In the genomic region with DNA sequence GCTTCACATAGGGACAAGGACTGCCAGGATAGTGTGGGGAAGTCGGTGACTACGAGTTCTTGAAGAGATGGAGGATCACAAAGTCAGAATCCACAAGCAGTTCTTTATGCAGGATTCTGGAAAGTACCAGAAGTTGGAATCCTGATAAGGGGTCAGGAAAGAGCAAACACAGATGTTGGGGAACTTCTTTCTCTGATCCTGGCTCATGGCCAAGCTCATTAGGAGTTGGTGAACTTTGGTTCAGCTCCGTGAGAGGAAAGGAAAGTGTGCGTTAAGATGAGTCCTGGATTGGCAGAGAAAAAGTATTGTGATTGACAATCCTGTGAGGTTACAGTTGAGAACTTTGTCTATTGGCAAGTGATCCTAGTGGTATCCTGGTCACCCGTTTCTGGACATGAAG, we compare ENCODE assay signal across 23 mouse cellular contexts. TPM values are rescaled to one million over a fixed set of nuclear protein-coding genes. Genes with fewer than 3 reads are reported as not detected.
DNase-seq lines count a peak whose midpoint lies in the region; ATAC-seq and TF ChIP-seq lines count a peak whose summit lies in the region.
"Had no signal": no experiment of that assay in that cellular context is flagged by ENCODE, and none has a peak within 500 bp of the region (broad histone marks: within the 10 kb centered on the region; RNA-seq: fewer than 3 reads in every experiment).

No protein-coding gene starts in this region.

- H3K9me3 ChIP-seq in intestine, embryonic 15.5 days = no peaks in the 10 kb centered on the region
- H3K9me3 ChIP-seq in intestine, postnatal 0 days (ENCODE audit: control insufficient read depth) = no peaks in the 10 kb centered on the region
- no peaks in the 10 kb centered on the region for H3K9me3 ChIP-seq in liver, embryonic 11.5 days (ENCODE audit: control insufficient read depth, low read length)
- H3K9me3 ChIP-seq: embryonic facial prominence, embryonic 10.5 days; embryonic facial prominence, embryonic 12.5 days; forebrain, embryonic 10.5 days; forebrain, embryonic 12.5 days had no signal

- H3K27ac ChIP-seq in intestine, embryonic 15.5 days = no peak overlapping the region
- no peak overlapping the region for H3K27ac ChIP-seq in intestine, postnatal 0 days (ENCODE audit: low read depth, low read length)
- H3K27ac ChIP-seq in small intestine, adult 2 months (ENCODE audit: insufficient read depth, low read depth, low read length) = peak overlapping the region; percentile 78
- H3K27ac ChIP-seq in liver, embryonic 11.5 days (ENCODE audit: low read depth, low read length) = no peak overlapping the region
- H3K27ac ChIP-seq: embryonic facial prominence, embryonic 10.5 days; embryonic facial prominence, embryonic 12.5 days; forebrain, embryonic 10.5 days; forebrain, embryonic 12.5 days had no signal

- peak; percentile 86 for ATAC-seq in intestine, embryonic 15.5 days
- ATAC-seq in intestine, postnatal 0 days = peak; percentile 75
- ATAC-seq in liver, embryonic 11.5 days (replicated peaks; ENCODE audit: low FRiP score) = no peak
- ATAC-seq: forebrain, embryonic 14.5 days; forebrain, embryonic 16.5 days had no signal

- WGBS in intestine, embryonic 15.5 days = 65% methylated on average over 5 of the region's 5 CpGs
- WGBS in intestine, postnatal 0 days = 37% methylated on average over 5 of the region's 5 CpGs
- 20% methylated on average over 5 of the region's 5 CpGs for WGBS in small intestine, adult 2 months
- 76% methylated on average over 5 of the region's 5 CpGs for WGBS in liver, embryonic 11.5 days

- TF ChIP-seq CTCF in intestine, postnatal 0 days (IDR thresholded peaks at IDR 0.05; ENCODE audit: low read depth) = no peak
- TF ChIP-seq CTCF in small intestine, adult 2 months (IDR thresholded peaks at IDR 0.05; ENCODE audit: extremely low read depth, insufficient read length, insufficient replicate concordance, low read depth, low read length) = no peak

- TF ChIP-seq POLR2A in small intestine, adult 2 months (IDR thresholded peaks at IDR 0.05; ENCODE audit: low read depth, low read length) = no peak

- H3K36me3 ChIP-seq in intestine, embryonic 15.5 days = no peaks in the 10 kb centered on the region
- no peaks in the 10 kb centered on the region for H3K36me3 ChIP-seq in intestine, postnatal 0 days (ENCODE audit: control insufficient read depth, insufficient read depth)
- H3K36me3 ChIP-seq in small intestine, adult 2 months (ENCODE audit: control insufficient read depth, insufficient read depth, low read length) = peaks cover 3% of the 10 kb centered on the region; the same call in 1 of the 2 replicates
- H3K36me3 ChIP-seq in liver, embryonic 11.5 days (ENCODE audit: control insufficient read depth, insufficient read depth, low read length) = no peaks in the 10 kb centered on the region
- H3K36me3 ChIP-seq: embryonic facial prominence, embryonic 10.5 days; embryonic facial prominence, embryonic 12.5 days; forebrain, embryonic 10.5 days; forebrain, embryonic 12.5 days had no signal

- no peak overlapping the region for H3K9ac ChIP-seq in intestine, embryonic 15.5 days
- no peak overlapping the region for H3K9ac ChIP-seq in intestine, postnatal 0 days (ENCODE audit: low read depth, low read length)
- no peak overlapping the region for H3K9ac ChIP-seq in liver, embryonic 11.5 days (ENCODE audit: low read depth, low read length)
- H3K9ac ChIP-seq: embryonic facial prominence, embryonic 12.5 days; forebrain, embryonic 12.5 days had no signal

- peak; percentile 39 for DNase-seq in heart, adult 11 months
- DNase-seq in heart, adult 9 months (ENCODE audit: low spot score in 2 of 2) = no peak
- no peak for DNase-seq in liver, embryonic 11.5 days (ENCODE audit: low spot score)
- DNase-seq in neural tube, embryonic 10.5 days (ENCODE audit: extremely low spot score, low spot score) = no peak
- no peak for DNase-seq in yolk sac, embryonic 10.5 days (ENCODE audit: low spot score)
- DNase-seq: adrenal gland, adult 8-10 months; adrenal gland, postnatal 14 days; adrenal gland, postnatal 36 days; cerebellum, adult 11-12 months; cerebellum, adult 2 months; cerebellum, adult 9-10 months; cerebellum, postnatal 10 days; cerebellum, postnatal 25 days had no signal

- no peak overlapping the region for H3K4me3 ChIP-seq in intestine, embryonic 15.5 days (replicated peaks)
- H3K4me3 ChIP-seq in intestine, postnatal 0 days (ENCODE audit: low read depth, low read length) = no peak overlapping the region
- H3K4me3 ChIP-seq in small intestine, adult 2 months (ENCODE audit: low read depth, low read length) = no peak overlapping the region
- no peak overlapping the region for H3K4me3 ChIP-seq in liver, embryonic 11.5 days (ENCODE audit: low read depth, low read length)
- H3K4me3 ChIP-seq: embryonic facial prominence, embryonic 10.5 days; embryonic facial prominence, embryonic 12.5 days; erythroblast, embryonic 14.5 days; forebrain, embryonic 10.5 days; forebrain, embryonic 12.5 days had no signal

- no peaks in the 10 kb centered on the region for H3K27me3 ChIP-seq in intestine, embryonic 15.5 days (replicated peaks)
- H3K27me3 ChIP-seq in intestine, postnatal 0 days (replicated peaks; ENCODE audit: control insufficient read depth, insufficient read depth, low read length) = no peaks in the 10 kb centered on the region
- H3K27me3 ChIP-seq in small intestine, adult 2 months (ENCODE audit: control insufficient read depth, insufficient read depth, low read length) = no peaks in the 10 kb centered on the region
- H3K27me3 ChIP-seq in liver, embryonic 11.5 days (replicated peaks; ENCODE audit: control insufficient read depth, insufficient read depth, low read length) = no peaks in the 10 kb centered on the region
- H3K27me3 ChIP-seq: embryonic facial prominence, embryonic 12.5 days; forebrain, embryonic 12.5 days had no signal

- no peaks in the 10 kb centered on the region for H3K4me1 ChIP-seq in intestine, embryonic 15.5 days (replicated peaks)
- 0 out of 2 replicates have a peak, but pooled peaks cover 2% of the 10 kb centered on the region for H3K4me1 ChIP-seq in intestine, postnatal 0 days (replicated peaks; ENCODE audit: control insufficient read depth, insufficient read depth, low read length)
- H3K4me1 ChIP-seq in small intestine, adult 2 months (ENCODE audit: control insufficient read depth, insufficient read depth, insufficient read length, low read length) = peaks cover 7% of the 10 kb centered on the region
- H3K4me1 ChIP-seq in liver, embryonic 11.5 days (replicated peaks; ENCODE audit: control insufficient read depth, insufficient read depth, low read length) = no peaks in the 10 kb centered on the region
- H3K4me1 ChIP-seq: embryonic facial prominence, embryonic 10.5 days; embryonic facial prominence, embryonic 12.5 days; forebrain, embryonic 10.5 days; forebrain, embryonic 12.5 days had no signal

- H3K4me2 ChIP-seq in intestine, embryonic 15.5 days (replicated peaks) = no peak overlapping the region
- no peak overlapping the region; the same call in 1 of the 2 replicates for H3K4me2 ChIP-seq in intestine, postnatal 0 days (replicated peaks; ENCODE audit: low read depth)
- H3K4me2 ChIP-seq in liver, embryonic 11.5 days = no peak overlapping the region
- H3K4me2 ChIP-seq: embryonic facial prominence, embryonic 12.5 days; forebrain, embryonic 12.5 days had no signal

RNA-seq across cellular contexts. Expression of a gene that starts 19.2 kb away (rescaled TPM):
- polyA plus RNA-seq in intestine, embryonic 15.5 days (2015; fragmentation: Nextera tagmentation; extraction: Ambion mirVana) = 5.0 and 6.1 TPM in 2 replicates
- polyA plus RNA-seq in intestine, postnatal 0 days (2015; fragmentation: Nextera tagmentation; extraction: Ambion mirVana) = 8.7 and 9.2 TPM in 2 replicates
- 6.8 and 12.2 TPM in 2 replicates for polyA plus RNA-seq in small intestine, adult 2 months (2012; rRNA removed)
- 1.9 and 2.3 TPM in 2 replicates for polyA plus RNA-seq in liver, embryonic 11.5 days (2014; fragmentation: Nextera tagmentation; extraction: Ambion mirVana)
- polyA plus RNA-seq: erythroblast, embryonic 14.5 days had no signal
